Mouse (Mus musculus) liver, embryonic 11.5 days (tissue): Measurements from ENCODE around the gene Sppl3. TPM values are rescaled to one million over a fixed set of nuclear protein-coding genes. Genes with fewer than 3 reads are reported as not detected.
"Not testable (repeated sequence)": the region's sequence is repeated elsewhere in the genome, so short reads cannot be mapped to it uniquely, and the experiment has no call there.

Source experiments
- ATAC-seq: fragments of 200-750 bp; cut with Nextera tagmentation; replicated peaks from 2 replicates; pipeline ENCODE4 v1.8.0; 2017; ENCODE audit warnings: moderate number of reproducible peaks, mild to moderate bottlenecking, moderate TSS enrichment, moderate library complexity; ENCODE audit not compliant: low FRiP score
- DNase-seq: peaks from one replicate; pipeline ENCODE4 v3.0.0-alpha.2; 2017; ENCODE audit warnings: low spot score
- H3K27ac ChIP-seq: fragments of 300-500 bp; sonication (generic); 2 replicates; pipeline ENCODE4 v1.5.1; 2014; ENCODE audit warnings: mild to moderate bottlenecking, low read depth, low read length, control low read depth
- H3K27me3 ChIP-seq: fragments of 300-500 bp; sonication (generic); replicated peaks from 2 replicates; pipeline ENCODE4 v1.6.1; 2014; ENCODE audit warnings: low read length, mixed read lengths; ENCODE audit not compliant: control insufficient read depth, insufficient read depth
- H3K36me3 ChIP-seq: fragments of 300-500 bp; sonication (generic); 2 replicates; pipeline ENCODE4 v1.6.1; 2014; ENCODE audit warnings: mild to moderate bottlenecking, low read length, moderate library complexity, mixed read lengths; ENCODE audit not compliant: control insufficient read depth, insufficient read depth
- H3K4me1 ChIP-seq: fragments of 300-500 bp; sonication (generic); replicated peaks from 2 replicates; pipeline ENCODE4 v1.6.1; 2014; ENCODE audit warnings: low read length, mixed read lengths; ENCODE audit not compliant: control insufficient read depth, insufficient read depth
- H3K4me2 ChIP-seq: fragments of 300-500 bp; sonication (generic); 2 replicates; pipeline ENCODE4 v1.6.1; 2014; ENCODE audit warnings: mild to moderate bottlenecking, control low read depth, moderate library complexity
- H3K4me3 ChIP-seq: fragments of 300-500 bp; sonication (generic); 2 replicates; pipeline ENCODE4 v1.5.1; 2014; ENCODE audit warnings: low read depth, low read length, control low read depth
- H3K9ac ChIP-seq: fragments of 300-500 bp; sonication (generic); 2 replicates; pipeline ENCODE4 v1.6.1; 2014; ENCODE audit warnings: low read depth, low read length, control low read depth
- H3K9me3 ChIP-seq: fragments of 300-500 bp; sonication (generic); 2 replicates; pipeline ENCODE4 v1.6.1; 2016; ENCODE audit warnings: low read length, inconsistent platforms, mixed read lengths; ENCODE audit not compliant: control insufficient read depth
- WGBS: fragments of 180-500 bp; shearing (Covaris S2); extraction: QIAGEN DNeasy Blood & Tissue Kit; methylation state at CpG from one replicate; pipeline ENCODE4 v1.1.7; 2014; 5-methylcytosine and 5-hydroxymethylcytosine counted together
- polyA plus RNA-seq: library from polyadenylated mRNA; unstranded; fragments of >200 nt; fragmentation: Nextera tagmentation; extraction: Ambion mirVana; gene quantifications from 2 replicates; pipeline ENCODE4 v1.2.1, GENCODE M21; 2014

Gene Sppl3
- polyA plus RNA-seq, 1 experiment from 2014 or later, result 17.6 TPM

DNA sequence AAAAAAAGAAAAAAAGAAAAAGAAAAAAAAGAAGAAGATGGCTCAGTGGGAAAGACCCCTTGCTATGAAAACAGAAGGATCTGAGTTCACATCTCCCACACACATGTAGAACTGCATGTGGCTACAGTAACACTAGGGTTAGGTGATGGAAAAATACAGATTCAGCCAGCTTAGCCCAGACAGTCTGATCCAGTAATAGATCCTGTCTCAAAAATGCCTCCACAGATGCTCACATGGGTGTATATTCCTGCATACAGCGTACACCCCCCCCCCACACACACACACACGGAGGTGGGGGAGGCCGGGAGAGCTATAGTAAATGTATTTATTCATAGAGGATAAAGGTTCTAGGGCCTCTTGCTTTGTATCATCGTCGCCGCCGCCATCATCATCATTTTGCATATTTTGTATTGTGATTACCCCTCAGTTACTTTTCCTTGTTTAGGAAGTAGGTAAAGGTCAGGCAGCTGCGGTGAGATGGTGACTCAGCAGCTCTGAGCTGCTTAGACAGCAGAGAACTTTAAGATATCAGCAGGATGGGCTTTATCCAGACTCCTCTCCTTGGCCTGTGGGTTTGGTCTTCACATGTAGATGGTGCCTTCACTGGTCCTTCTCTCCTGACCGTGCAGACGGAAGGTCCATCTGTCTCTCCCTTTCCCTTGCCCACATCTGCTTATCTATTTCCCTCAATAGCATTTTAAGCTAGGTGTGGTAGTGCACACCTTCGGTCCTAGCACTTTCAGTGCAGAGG is 57.9 kb downstream of the Sppl3 start:
- H3K4me3 ChIP-seq, result no peak overlapping the region
- WGBS, result 46% methylated on average over 11 of the region's 11 CpGs
- peak; percentile 68 for ATAC-seq

GRCm38 (mm10) chr5:115069611-115070010 is 58.7 kb downstream of the Sppl3 start:
- DNase-seq, result no peak
- Histone ChIP-seq H3K9ac (no peak overlapping the region), H3K36me3 (no peaks in the 10 kb centered on the region), H3K27ac (peak overlapping the region; percentile 99), H3K4me1 (peaks cover 80% of the 10 kb centered on the region), H3K9me3 (no peaks in the 10 kb centered on the region), H3K4me2 (peak overlapping the region; percentile 49; the same call in 1 of the 2 replicates), H3K4me3 (no peak overlapping the region), H3K27me3 (no peaks in the 10 kb centered on the region)
- no peak for ATAC-seq
- WGBS, result 71% methylated on average over 3 of the region's 3 CpGs

More for the DNA sequence above, 57.9 kb downstream of the Sppl3 start:
- peaks cover 73% of the 10 kb centered on the region for H3K4me1 ChIP-seq
- no peaks in the 10 kb centered on the region for H3K27me3 ChIP-seq
- DNase-seq, result no peak
- no peaks in the 10 kb centered on the region for H3K9me3 ChIP-seq
- H3K4me2 ChIP-seq, result peak overlapping the region; percentile 49
- H3K9ac ChIP-seq, result peak overlapping the region; percentile 51; the same call in 1 of the 2 replicates
- peak overlapping the region; percentile 99 for H3K27ac ChIP-seq
- no peaks in the 10 kb centered on the region for H3K36me3 ChIP-seq

DNA sequence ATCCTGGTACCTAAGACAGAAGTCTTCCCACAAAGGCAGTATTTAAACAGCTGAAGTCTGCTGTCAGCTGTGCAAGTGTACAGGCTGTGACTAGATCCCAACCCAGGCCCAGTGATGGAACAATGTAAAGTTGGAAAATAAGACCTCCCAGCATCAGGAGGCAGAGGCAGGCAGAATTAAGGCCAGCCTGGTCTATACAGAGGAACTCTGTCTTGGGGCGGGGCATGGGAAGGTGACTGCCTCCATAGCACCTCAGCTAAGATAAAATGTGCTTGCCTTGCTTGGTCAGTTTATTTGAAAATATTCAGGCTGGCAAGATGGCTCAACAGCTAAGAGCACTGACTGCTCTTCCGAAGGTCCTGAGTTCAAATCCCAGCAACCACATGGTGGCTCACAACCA is 59.5 kb downstream of the Sppl3 start:
- peak overlapping the region; percentile 6; the same call in 1 of the 2 replicates for H3K9ac ChIP-seq

GRCm38 (mm10) chr5:115071096-115071901 is 60.4 kb downstream of the Sppl3 start:
- Histone ChIP-seq H3K4me2 (peak overlapping the region; percentile 61), H3K27me3 (no peaks in the 10 kb centered on the region), H3K4me3 (peak overlapping the region; percentile 10; the same call in 1 of the 2 replicates), H3K36me3 (peaks cover 3% of the 10 kb centered on the region; the same call in 1 of the 2 replicates), H3K9me3 (no peaks in the 10 kb centered on the region), H3K27ac (peak overlapping the region; percentile 99), H3K4me1 (peaks cover 83% of the 10 kb centered on the region), H3K9ac (peak overlapping the region; percentile 58)
- 60% methylated on average over 11 of the region's 11 CpGs for WGBS
- ATAC-seq (peak; percentile 84), DNase-seq (no peak)

More for the DNA sequence above, 59.5 kb downstream of the Sppl3 start:
- Histone ChIP-seq H3K27me3 (no peaks in the 10 kb centered on the region), H3K4me1 (peaks cover 83% of the 10 kb centered on the region), H3K4me2 (0 out of 2 replicates have a peak overlapping the region, but pooled peaks have one; percentile 20), H3K36me3 (peaks cover 2% of the 10 kb centered on the region; the same call in 1 of the 2 replicates), H3K9me3 (no peaks in the 10 kb centered on the region), H3K4me3 (no peak overlapping the region), H3K27ac (peak overlapping the region; percentile 99)
- ATAC-seq, result no peak; the same call in 1 of the 2 replicates
- DNase-seq, result no peak
- 86% methylated on average over 2 of the region's 2 CpGs for WGBS

DNA sequence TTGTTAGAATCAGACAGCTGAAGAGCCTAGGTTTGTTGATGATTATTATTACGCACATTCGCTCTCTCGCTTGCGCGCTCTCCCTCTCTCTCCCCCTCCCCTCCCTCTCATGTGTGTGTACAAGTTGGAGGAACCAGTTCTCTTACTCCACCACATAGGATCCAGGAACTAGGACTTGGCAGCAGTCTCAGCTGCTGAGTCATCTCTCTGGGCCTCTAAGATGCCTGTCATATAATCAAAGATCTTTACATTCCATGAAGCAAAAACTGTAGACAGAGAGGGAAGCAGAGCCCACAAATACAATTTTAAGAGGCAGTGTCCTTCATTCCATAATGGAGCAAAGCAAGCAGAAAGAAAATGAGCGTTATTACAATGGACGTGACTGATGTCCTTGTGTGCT is 61.2 kb downstream of the Sppl3 start:
- H3K4me1 ChIP-seq, result peaks cover 78% of the 10 kb centered on the region
- DNase-seq (no peak), ATAC-seq (0 out of 2 replicates have a peak, but pooled peaks have one; percentile 34)
- H3K36me3 ChIP-seq, result peaks cover 3% of the 10 kb centered on the region; the same call in 1 of the 2 replicates
- H3K9me3 ChIP-seq, result no peaks in the 10 kb centered on the region
- H3K9ac ChIP-seq, result peak overlapping the region; percentile 58
- H3K4me3 ChIP-seq, result no peak overlapping the region
- H3K4me2 ChIP-seq, result peak overlapping the region; percentile 61
- no peaks in the 10 kb centered on the region for H3K27me3 ChIP-seq
- H3K27ac ChIP-seq, result peak overlapping the region; percentile 99
- WGBS, result 70% methylated on average over 7 of the region's 7 CpGs

- not testable (repeated sequence) for DNase-seq, H3K27me3 ChIP-seq, H3K4me3 ChIP-seq, H3K36me3 ChIP-seq, H3K9ac ChIP-seq, H3K9me3 ChIP-seq, ATAC-seq
- H3K4me1 ChIP-seq, result peaks cover 68% of the 10 kb centered on the region
- peak overlapping the region; percentile 39 for H3K4me2 ChIP-seq
- H3K27ac ChIP-seq, result peak overlapping the region; percentile 99
- WGBS, result 37% methylated on average over 8 of the region's 8 CpGs
These were observed 62.4 kb downstream of the Sppl3 start for GRCm38 (mm10) chr5:115073306-115073705.

- H3K4me1 ChIP-seq, result peaks cover 54% of the 10 kb centered on the region
- H3K4me3 ChIP-seq, result no peak overlapping the region
- no peak for DNase-seq
- H3K36me3 ChIP-seq, result peaks cover 3% of the 10 kb centered on the region; the same call in 1 of the 2 replicates
- no peak overlapping the region for H3K9ac ChIP-seq
- H3K9me3 ChIP-seq, result no peaks in the 10 kb centered on the region
- H3K27ac ChIP-seq, result 0 out of 2 replicates have a peak overlapping the region, but pooled peaks have one; percentile 16
- H3K4me2 ChIP-seq, result no peak overlapping the region
- 55% methylated on average over 4 of the region's 4 CpGs for WGBS
- H3K27me3 ChIP-seq, result no peaks in the 10 kb centered on the region
- no peak for ATAC-seq
These were observed 63.8 kb downstream of the Sppl3 start for GRCm38 (mm10) chr5:115074749-115075148.

DNA sequence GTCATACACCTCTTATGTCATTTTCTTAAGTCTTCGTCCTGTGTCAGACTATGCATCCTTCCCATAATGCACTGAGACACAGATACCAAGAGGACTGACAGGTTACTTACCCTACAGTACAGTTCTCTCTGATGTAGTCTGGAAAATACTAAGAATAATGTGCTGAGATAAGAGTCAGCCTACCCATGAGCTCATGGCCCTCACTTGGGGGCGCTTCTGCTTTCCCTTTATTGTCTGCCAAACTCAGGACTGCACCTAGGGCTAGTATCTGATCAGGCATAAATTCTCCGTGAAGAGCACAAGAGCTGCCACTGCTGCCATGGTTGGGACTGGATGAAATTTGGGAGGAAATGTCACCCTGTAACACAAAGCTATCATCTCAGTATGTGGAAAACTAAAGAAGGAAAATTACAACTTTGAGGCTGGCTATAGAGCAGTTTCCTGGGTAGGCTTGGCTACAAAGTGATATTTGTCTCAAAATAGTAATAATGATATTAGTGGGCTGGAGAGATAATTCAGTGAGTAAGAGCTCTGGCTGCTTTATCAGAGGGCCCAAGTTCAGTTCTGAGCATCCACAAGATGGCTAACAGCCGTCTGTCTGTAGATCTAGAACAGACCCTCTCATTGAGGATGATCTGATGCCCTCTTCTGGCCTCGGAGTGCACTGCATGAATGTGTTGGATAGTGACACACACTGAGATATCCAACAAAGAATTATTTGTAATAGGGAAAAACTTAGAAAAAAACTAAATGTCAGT is 65.4 kb downstream of the Sppl3 start:
- Histone ChIP-seq H3K36me3 (peaks cover 4% of the 10 kb centered on the region), H3K9me3 (no peaks in the 10 kb centered on the region), H3K4me2 (no peak overlapping the region), H3K27ac (peak overlapping the region; percentile 47), H3K27me3 (no peaks in the 10 kb centered on the region), H3K4me1 (peaks cover 43% of the 10 kb centered on the region), H3K9ac (no peak overlapping the region), H3K4me3 (no peak overlapping the region)
- WGBS, result 39% methylated on average over 5 of the region's 5 CpGs
- DNase-seq (peak; percentile 68), ATAC-seq (peak; percentile 66)
